Mouse (Mus musculus): ENCODE results near the gene Tyk2. TPM values are rescaled to one million over a fixed set of nuclear protein-coding genes. Genes with fewer than 3 reads are reported as not detected.

Tyk2 gene
- polyA plus RNA-seq, 1 experiment from 2014 or later = 13.7 TPM

Small RNAs within 50 kb of the gene (microRNA-seq; reads per million reads assigned to microRNA genes)
- not detected for gene Mir7082

Other genes starting within 250 kb of the Tyk2 start
- 59.6 and 60.4 TPM in 2 replicates for gene Ppan, start 243.1 kb downstream of the Tyk2 start, polyA plus RNA-seq (2015; fragmentation: Nextera tagmentation; extraction: Ambion mirVana)
- gene Eif3g, start 232.6 kb downstream of the Tyk2 start, polyA plus RNA-seq (2015; fragmentation: Nextera tagmentation; extraction: Ambion mirVana) = 260 and 268 TPM in 2 replicates
- 85.3 and 88.9 TPM in 2 replicates for gene Dnmt1, start 171.4 kb downstream of the Tyk2 start, polyA plus RNA-seq (2015; fragmentation: Nextera tagmentation; extraction: Ambion mirVana)
- 7.5 and 7.7 TPM in 2 replicates for gene S1pr2, start 154.5 kb downstream of the Tyk2 start, polyA plus RNA-seq (2015; fragmentation: Nextera tagmentation; extraction: Ambion mirVana)
- 109 and 113 TPM in 2 replicates for gene Mrpl4, start 128.5 kb downstream of the Tyk2 start, polyA plus RNA-seq (2015; fragmentation: Nextera tagmentation; extraction: Ambion mirVana)
- 3.3 and 4.5 TPM in 2 replicates for gene Icam1, start 115.3 kb downstream of the Tyk2 start, polyA plus RNA-seq (2015; fragmentation: Nextera tagmentation; extraction: Ambion mirVana)
- not detected in 2 replicates for gene Icam4, start 101.9 kb downstream of the Tyk2 start, polyA plus RNA-seq (2015; fragmentation: Nextera tagmentation; extraction: Ambion mirVana)
- 2.3 and 2.4 TPM in 2 replicates for gene Icam5, start 99.2 kb downstream of the Tyk2 start, polyA plus RNA-seq (2015; fragmentation: Nextera tagmentation; extraction: Ambion mirVana)
- gene Zglp1, start 64.2 kb downstream of the Tyk2 start, polyA plus RNA-seq (2015; fragmentation: Nextera tagmentation; extraction: Ambion mirVana) = 0.25 and 1.7 TPM in 2 replicates
- 1.2 and 1.4 TPM in 2 replicates for gene Gm49373, start 58.1 kb downstream of the Tyk2 start, polyA plus RNA-seq (2015; fragmentation: Nextera tagmentation; extraction: Ambion mirVana)
- gene Fdx1l, start 57.6 kb downstream of the Tyk2 start, polyA plus RNA-seq (2015; fragmentation: Nextera tagmentation; extraction: Ambion mirVana) = 49.7 and 60.5 TPM in 2 replicates
- 1.6 and 1.9 TPM in 2 replicates for gene Gm38431, start 39.2 kb downstream of the Tyk2 start, polyA plus RNA-seq (2015; fragmentation: Nextera tagmentation; extraction: Ambion mirVana)
- 37.4 and 38.8 TPM in 2 replicates for gene Raver1, start 39.2 kb downstream of the Tyk2 start, polyA plus RNA-seq (2015; fragmentation: Nextera tagmentation; extraction: Ambion mirVana)
- 213 and 234 TPM in 2 replicates for gene Cdc37, start 18.7 kb upstream of the Tyk2 start, polyA plus RNA-seq (2015; fragmentation: Nextera tagmentation; extraction: Ambion mirVana)
- gene Pde4a, start 34.5 kb upstream of the Tyk2 start, polyA plus RNA-seq (2015; fragmentation: Nextera tagmentation; extraction: Ambion mirVana) = 24.9 and 32.0 TPM in 2 replicates
- 74.2 and 78.5 TPM in 2 replicates for gene Keap1, start 108.1 kb upstream of the Tyk2 start, polyA plus RNA-seq (2015; fragmentation: Nextera tagmentation; extraction: Ambion mirVana)
- 2.6 and 2.8 TPM in 2 replicates for gene S1pr5, start 117.2 kb upstream of the Tyk2 start, polyA plus RNA-seq (2015; fragmentation: Nextera tagmentation; extraction: Ambion mirVana)
- 47.6 and 51.8 TPM in 2 replicates for gene Atg4d, start 134.1 kb upstream of the Tyk2 start, polyA plus RNA-seq (2015; fragmentation: Nextera tagmentation; extraction: Ambion mirVana)
- gene Kri1, start 156.7 kb upstream of the Tyk2 start, polyA plus RNA-seq (2015; fragmentation: Nextera tagmentation; extraction: Ambion mirVana) = 18.3 and 20.1 TPM in 2 replicates
- 85.1 and 97.7 TPM in 2 replicates for gene Cdkn2d, start 160.2 kb upstream of the Tyk2 start, polyA plus RNA-seq (2015; fragmentation: Nextera tagmentation; extraction: Ambion mirVana)
- 1.8 and 2.9 TPM in 2 replicates for gene Ap1m2, start 181.1 kb upstream of the Tyk2 start, polyA plus RNA-seq (2015; fragmentation: Nextera tagmentation; extraction: Ambion mirVana)
- gene Slc44a2, start 189.5 kb upstream of the Tyk2 start, polyA plus RNA-seq (2015; fragmentation: Nextera tagmentation; extraction: Ambion mirVana) = 86.2 and 88.7 TPM in 2 replicates
- 309 and 325 TPM in 2 replicates for gene Ilf3, start 236.6 kb upstream of the Tyk2 start, polyA plus RNA-seq (2015; fragmentation: Nextera tagmentation; extraction: Ambion mirVana)